Mouse (Mus musculus) G1E (cell line): ENCODE results near the gene Hsd17b13.

Experiments
- CTCF ChIP-seq: IDR thresholded peaks from 2 replicates; pipeline ENCODE4 v1.5.1; 2012; ENCODE audit warnings: low read depth, low read length, inconsistent platforms, mixed read lengths
- GATA1 ChIP-seq: IDR thresholded peaks from 2 replicates; pipeline ENCODE4 v1.6.1; 2012; ENCODE audit warnings: borderline replicate concordance, low read length, inconsistent platforms, mixed read lengths
- POLR2AphosphoS5 ChIP-seq: IDR thresholded peaks from 2 replicates; pipeline ENCODE4 v1.6.1; 2012; ENCODE audit warnings: low read depth, low read length, inconsistent platforms; ENCODE audit not compliant: insufficient replicate concordance
- TAL1 ChIP-seq: conservative IDR thresholded peaks from 2 replicates; pipeline ENCODE4 v1.6.1; 2012; ENCODE audit warnings: low read depth, low read length, inconsistent platforms, mixed read lengths

- TF ChIP-seq CTCF (no peak), POLR2AphosphoS5 (no peak), GATA1 (no peak), TAL1 (no peak)
These were observed 44.6 kb upstream of the Hsd17b13 start, which contains the start of gene Hsd17b11 for GRCm38 (mm10) chr5:104021597-104022378.
